Mouse (Mus musculus) liver, embryonic 14.5 days (tissue): Measurements from ENCODE around the gene Clta.

ENCODE experiments used
- CTCF ChIP-seq: IDR thresholded peaks from 2 replicates; pipeline ENCODE4 v1.5.1; 2016; ENCODE audit warnings: antibody characterized with exemption, low read depth, control low read depth
- EP300 ChIP-seq: IDR thresholded peaks from 2 replicates; pipeline ENCODE4 v1.6.1; 2016; ENCODE audit warnings: antibody characterized with exemption, low read depth

DNA sequence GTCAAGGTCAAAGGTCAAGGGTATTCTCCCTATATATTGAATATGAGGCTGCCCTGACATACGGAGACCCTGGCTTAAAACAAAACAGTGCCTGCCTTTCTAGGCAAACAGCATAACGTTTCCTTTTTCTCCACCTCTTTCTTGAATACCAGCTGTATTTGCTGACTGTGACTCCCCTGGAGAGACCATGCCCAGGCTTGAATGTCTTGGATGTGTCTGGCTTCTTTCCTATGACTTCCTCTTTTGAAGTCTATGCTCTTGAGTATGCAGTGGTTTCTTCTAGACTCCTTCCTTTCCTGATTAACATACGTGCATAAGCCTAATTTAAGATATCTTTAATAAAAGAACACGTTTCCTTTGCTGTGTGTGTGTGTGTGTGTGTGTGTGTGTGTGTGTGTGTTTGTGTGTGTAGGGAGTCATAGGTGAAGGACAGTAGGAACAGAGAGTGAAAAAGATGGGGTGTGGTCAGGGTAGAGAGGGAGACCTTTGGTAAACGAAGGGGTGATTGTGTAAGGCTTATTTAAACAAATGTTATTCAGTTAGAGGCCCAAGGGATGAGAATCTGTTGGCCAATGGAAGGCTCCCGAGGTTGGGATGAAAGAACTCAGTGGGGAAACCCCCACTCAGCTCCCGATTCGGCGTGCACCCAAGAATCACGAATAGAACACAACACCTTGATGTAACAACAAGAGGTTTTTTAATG, 29.2 kb upstream of the Clta start:
- no peak for TF ChIP-seq CTCF
- no peak for TF ChIP-seq EP300
